Mouse (Mus musculus) WW6 (cell line): Measurements from ENCODE around the gene Olfr463.
A peak's percentile ranks its signal among the peaks of the same experiment; 100 is the strongest.
"Not testable (repeated sequence)": the region's sequence is repeated elsewhere in the genome, so short reads cannot be mapped to it uniquely, and the experiment has no call there.

Experiments used
- DNase-seq: peaks from one replicate; pipeline ENCODE4 v3.0.0-alpha.2; 2013; ENCODE audit warnings: low read depth, low spot score

Gene Olfr463

DNA sequence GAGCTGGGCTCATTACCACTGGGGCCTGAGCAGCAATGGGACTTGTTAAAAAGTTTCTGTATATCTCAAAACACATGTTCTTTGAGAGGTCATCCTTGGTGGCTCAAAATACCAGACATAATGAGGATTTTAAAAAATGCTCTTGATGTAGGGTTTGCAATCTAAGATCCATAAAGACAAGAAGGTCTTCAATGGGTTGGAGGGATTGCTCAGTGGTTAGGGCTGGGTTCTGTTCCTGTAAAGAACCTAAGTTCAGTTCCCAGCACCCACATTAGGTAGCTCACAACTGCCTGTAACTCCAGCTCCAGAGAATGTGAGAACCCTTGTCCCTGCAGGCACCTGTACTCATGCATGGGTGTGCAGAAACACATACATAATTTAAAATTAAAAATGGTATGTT is at the start of gene Olfr463:
Gene Olfr463, minus strand, starts transcription at position 101 of the 400 bp plus-strand sequence.
- no peak for DNase-seq

GRCm38 (mm10) chr11:87935467-87935866 is 38.3 kb upstream of the Olfr463 start:
- DNase-seq, result no peak

GRCm38 (mm10) chr11:87933731-87934130 is 36.5 kb upstream of the Olfr463 start:
- DNase-seq, result no peak

DNA sequence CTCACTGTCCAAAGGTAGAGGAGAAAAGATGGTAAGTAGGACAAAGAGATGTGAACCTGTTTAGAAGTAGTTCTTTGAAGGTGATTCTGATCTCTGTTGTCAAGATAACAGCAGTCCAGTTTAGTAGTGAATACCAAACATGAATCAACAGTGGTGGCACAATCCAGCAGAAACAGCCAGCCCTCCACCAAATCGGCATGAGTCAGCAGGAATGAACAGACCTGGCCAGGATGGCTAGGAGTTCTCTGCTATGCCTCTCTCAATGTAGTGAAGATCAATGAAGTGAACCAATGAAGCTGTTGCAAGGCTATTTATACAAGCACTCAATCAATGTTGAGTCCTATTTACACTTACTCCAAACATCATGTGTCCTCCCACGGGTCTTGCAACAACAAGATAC is 33.2 kb upstream of the Olfr463 start:
- no peak for DNase-seq

DNA sequence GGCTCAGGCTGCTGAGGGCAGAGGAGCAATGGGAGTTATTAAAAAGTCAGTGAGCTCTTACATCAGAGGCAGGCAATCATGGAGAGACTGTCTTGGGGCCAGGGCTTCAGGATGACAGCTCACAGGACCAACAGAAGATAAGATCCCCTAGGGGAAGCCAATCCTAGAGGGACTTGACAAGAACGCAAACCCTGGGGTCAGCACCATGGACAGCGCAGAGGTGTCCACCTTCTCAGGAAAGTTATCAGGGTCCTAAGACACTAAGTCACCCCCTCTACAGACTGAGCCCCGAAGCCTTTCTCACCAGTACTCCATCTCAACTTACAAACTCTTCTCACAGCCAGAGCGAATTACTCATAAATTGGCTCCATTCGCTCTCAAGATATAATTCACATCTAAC is 23.8 kb upstream of the Olfr463 start, which contains the start of gene Olfr464:
Gene Olfr464, minus strand, starts transcription at position 2 of the 400 bp plus-strand sequence.
- peak; percentile 50 for DNase-seq

GRCm38 (mm10) chr11:87920301-87920700 is 23.1 kb upstream of the Olfr463 start:
- DNase-seq, result no peak

DNA sequence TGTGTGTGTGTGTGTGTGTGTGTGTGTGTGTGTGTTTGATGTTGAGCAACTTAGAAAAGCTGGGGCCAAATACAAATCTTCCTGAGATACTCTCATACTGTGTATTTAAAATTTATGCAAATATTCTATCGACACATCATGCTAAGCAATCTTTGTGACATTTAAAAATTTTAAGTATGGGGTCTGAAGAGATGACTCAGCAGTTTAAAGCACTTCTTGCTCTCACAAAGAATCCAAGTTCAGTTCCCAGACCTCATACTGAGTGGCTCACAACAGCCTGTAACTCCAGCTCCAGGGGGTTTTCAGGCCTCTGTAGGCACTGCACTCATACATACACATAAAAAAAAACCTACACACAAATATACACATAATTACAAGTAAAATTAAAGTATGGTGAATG is 18.8 kb upstream of the Olfr463 start:
- DNase-seq, result no peak

GRCm38 (mm10) chr11:87904331-87904730 is 7.1 kb upstream of the Olfr463 start:
- no peak for DNase-seq

DNA sequence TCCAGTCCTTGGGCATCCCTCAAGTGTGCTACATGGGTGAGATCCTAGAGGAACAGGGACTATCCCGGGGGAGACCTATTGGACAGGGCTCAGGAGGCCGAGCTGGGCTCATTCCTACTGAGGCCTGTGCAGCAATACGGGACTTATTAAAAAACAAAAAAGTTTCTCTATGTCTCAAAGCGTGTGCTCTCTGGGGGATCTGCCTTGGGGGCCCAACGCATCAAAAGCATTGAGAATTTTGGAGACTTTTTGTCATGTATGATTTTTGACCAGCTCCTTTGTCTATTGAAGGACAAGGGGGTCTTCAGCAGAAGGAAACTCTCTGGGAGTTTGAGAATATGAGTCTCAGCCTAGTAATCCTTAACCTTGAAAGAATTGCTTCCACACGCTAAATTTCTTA is 5.0 kb downstream of the Olfr463 start, which contains the start of gene Olfr462:
Gene Olfr462, minus strand, starts transcription at position 101 of the 400 bp plus-strand sequence.
- DNase-seq, result no peak

DNA sequence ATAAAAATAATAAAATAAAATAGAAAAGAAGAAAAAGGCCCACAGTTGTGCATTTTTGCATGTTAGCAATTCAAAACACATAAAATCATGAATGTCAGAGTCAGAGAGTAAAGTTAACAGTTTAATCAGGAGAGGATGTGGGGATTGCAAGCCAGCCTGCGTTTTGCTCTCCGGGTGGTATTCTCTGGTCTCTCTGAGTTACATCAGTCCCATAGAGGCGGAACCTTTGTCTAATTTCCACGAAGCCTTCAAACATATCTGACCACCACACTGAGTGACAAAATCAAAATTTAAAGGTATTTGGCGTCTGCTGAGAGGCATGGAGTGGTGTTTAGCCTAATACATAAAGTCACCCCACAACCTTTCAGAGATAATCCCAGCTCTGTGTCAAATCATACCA is 12.3 kb downstream of the Olfr463 start:
- DNase-seq, result no peak

DNA sequence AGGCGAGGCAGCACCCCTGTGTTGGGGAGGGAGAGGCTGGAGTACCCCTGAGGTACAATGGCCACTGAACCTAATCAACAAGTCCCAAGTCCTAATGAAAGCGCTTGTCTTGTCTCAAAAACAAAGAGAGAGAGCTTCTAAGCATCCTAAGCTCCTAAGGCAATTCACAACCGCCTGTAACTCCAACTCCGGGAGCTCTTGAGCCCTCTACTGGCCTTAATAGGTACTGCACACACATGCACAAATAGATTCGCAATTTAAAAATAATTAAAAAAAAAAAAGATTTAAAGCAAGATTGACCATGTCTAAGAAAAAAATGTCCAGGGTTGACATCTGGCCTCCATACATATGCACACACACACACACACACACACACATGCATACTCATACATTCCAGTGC is 13.7 kb downstream of the Olfr463 start:
- no peak for DNase-seq

GRCm38 (mm10) chr11:87881714-87882113 is 15.5 kb downstream of the Olfr463 start:
- DNase-seq, result no peak

GRCm38 (mm10) chr11:87879826-87880225 is 17.4 kb downstream of the Olfr463 start:
- DNase-seq, result no peak

- DNase-seq, result no peak
Observed at GRCm38 (mm10) chr11:87875436-87875835, 21.8 kb downstream of the Olfr463 start, which contains the start of gene Epx. Gene Epx (minus strand): TSS chr11:87875536.

DNA sequence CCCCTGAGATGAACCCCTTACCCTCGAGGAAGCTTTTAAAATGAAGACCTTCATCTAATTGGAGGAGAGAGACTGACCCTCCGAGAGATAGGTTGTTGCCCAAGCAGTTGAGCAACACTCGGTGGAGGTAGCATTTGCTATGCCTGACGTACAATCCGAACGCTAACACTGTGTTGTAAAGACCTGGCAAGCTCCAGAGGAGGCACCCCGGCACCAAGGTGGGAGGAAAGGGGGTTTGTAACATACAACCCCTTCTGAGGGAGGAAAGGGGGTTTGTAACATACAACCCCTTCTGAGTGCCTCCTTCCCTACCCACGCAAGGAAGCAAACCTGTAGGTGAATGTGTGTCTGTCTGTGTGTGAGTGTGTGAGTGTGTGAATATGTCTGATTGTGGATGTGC is 25.4 kb downstream of the Olfr463 start:
- no peak for DNase-seq

DNA sequence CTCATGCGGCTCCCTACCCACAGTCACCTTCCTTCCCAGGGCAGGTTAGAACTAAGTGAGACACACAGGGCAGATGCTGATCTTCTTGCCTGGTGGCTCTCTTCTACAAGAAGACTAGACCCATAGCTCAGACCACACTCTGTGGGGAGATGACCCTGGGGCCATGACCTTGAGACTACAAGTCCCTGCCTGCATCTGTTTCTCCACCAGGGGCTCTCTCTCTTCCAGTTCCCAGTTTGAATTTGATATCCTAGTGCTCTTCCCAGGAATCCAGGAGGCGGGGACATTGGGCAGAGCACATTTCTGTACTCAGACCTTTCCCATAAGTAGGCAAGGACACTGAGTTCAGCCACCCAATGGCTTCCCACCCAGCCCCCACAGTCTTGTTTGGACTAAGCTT is 27.1 kb downstream of the Olfr463 start:
- no peak for DNase-seq

GRCm38 (mm10) chr11:87866891-87867290 is 30.3 kb downstream of the Olfr463 start:
- not testable (repeated sequence) for DNase-seq

DNA sequence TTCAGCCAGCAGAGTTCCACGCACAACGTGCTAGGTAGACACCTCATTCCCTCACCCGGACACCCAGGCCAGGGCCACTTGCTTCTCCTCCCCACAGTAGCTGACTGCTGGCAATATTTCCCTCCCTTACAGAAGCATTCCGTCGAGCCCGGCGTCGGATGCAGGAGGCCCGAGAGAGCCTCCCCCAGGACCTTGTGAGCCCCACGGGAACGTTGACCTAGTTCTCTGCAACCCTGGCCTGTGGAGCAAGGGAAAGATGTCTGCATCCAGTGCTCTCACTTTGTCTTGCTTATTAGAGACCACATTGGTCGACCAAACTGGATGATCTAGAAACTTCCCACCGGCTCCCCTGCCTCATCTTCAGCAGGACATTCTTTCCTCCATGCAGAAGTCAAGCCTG is 34.4 kb downstream of the Olfr463 start:
- DNase-seq, result no peak

DNA sequence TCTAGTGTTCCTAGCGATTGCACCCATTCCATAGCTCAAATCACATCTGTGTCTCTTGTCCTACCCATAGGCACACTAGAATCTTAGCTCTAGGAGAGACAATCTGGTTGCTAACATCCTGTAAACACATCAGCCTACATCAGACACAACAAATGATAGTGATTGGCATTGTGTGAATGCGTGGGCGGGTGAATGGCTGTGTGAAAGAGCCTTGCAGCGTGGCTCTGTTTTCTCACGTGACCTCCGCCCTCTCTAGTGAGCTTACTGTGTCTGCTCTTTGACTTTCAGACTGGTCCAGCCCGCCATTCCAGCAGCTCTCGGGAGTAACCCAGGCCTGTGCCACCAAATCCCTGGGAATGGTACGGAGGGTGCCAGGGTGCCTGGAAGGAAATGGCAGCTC is 36.8 kb downstream of the Olfr463 start:
- no peak for DNase-seq

DNA sequence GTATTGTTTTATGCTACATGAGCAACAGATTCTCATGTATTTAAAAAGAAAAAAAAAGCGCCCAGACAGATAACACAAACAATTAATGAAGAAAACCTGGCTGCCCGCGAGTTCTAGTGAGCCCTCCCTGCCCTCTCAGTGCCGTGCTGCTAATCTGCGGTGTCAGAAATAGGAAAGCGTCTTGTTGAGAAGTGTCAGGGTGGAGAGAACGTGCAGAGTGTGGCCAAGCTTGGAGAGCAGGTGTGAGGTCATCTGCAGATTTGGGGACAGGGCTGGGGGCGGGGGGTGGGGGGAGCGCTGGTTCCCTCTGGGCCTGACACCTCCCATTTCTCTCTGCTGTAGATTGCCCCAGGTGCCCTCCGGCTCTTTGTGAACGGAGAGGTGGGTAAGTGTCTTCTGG is 37.9 kb downstream of the Olfr463 start:
- no peak for DNase-seq

DNA sequence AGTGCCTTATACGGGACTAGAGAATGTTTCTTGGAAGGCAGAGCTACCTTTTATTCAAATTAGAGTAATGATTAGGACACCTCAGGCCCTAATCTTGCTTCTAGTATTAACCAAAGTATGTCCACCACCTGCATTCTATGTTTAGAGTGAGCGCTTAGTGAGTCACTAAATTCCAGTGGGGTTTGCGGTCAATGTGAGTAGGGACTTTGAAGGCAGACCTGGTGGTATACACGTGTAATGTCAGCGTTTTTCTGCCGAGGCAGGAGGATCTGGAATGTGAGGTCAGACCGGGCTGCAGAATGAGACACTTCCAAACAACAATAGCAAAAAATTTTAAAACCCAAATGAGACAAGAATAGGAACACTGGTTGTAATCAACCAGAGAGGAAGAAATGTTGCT is 42.6 kb downstream of the Olfr463 start:
- DNase-seq, result no peak

DNA sequence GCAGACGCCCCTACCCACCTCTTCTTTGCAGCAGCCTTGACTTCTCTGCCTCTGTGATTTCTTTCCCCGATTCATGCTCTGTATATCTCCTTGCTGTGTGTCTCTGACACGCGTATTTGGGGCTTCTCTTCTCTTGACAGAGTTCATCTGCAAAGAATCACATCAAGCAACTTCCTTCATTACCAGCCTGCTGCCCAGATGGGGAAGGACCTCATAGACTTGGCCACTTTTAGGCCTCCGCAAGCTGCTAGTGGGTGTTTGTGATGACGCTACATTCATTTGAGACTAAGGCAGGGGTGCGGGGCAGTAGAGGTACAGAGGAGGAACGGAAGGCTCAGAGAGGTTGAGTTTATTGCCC is 43.6 kb downstream of the Olfr463 start:
- DNase-seq, result no peak

- peak; percentile 91 for DNase-seq
Observed at GRCm38 (mm10) chr11:87852690-87853596, 44.2 kb downstream of the Olfr463 start, which contains the start of gene Mks1. Gene Mks1 (plus strand): TSS chr11:87853215.
